Mouse (Mus musculus) forebrain, embryonic 16.5 days (tissue): ENCODE data around the gene Rhox13. TPM values are rescaled to one million over a fixed set of nuclear protein-coding genes. Genes with fewer than 3 reads are reported as not detected.

Source experiments
- polyA plus RNA-seq: library from polyadenylated mRNA; unstranded; fragments of >200 nt; fragmentation: Nextera tagmentation; extraction: Ambion mirVana; gene quantifications from 2 replicates; pipeline ENCODE4 v1.2.1, GENCODE M21; 2015

Gene Rhox13
- polyA plus RNA-seq, 1 experiment from 2014 or later = not detected

Other genes starting within 250 kb of the Rhox13 start
- not detected in 2 replicates for gene Rhox8, start 242.3 kb upstream of the Rhox13 start, polyA plus RNA-seq
- gene Rhox7b, start 224.0 kb upstream of the Rhox13 start, polyA plus RNA-seq = not detected in 2 replicates
- not detected in 2 replicates for gene Rhox9, start 219.4 kb upstream of the Rhox13 start, polyA plus RNA-seq
- not detected in 2 replicates for gene Btg1-ps1, start 102.4 kb upstream of the Rhox13 start, polyA plus RNA-seq
- not detected in 2 replicates for gene Btg1-ps2, start 78.1 kb upstream of the Rhox13 start, polyA plus RNA-seq
- not detected in 2 replicates for gene Rhox10, start 54.7 kb upstream of the Rhox13 start, polyA plus RNA-seq
- gene Rhox11, start 36.1 kb upstream of the Rhox13 start, polyA plus RNA-seq = not detected in 2 replicates
- gene Rhox12, start 10.3 kb upstream of the Rhox13 start, polyA plus RNA-seq = not detected in 2 replicates
- 4.6 and 6.1 TPM in 2 replicates for gene Zbtb33, start 68.6 kb downstream of the Rhox13 start, polyA plus RNA-seq
- 10.9 and 16.3 TPM in 2 replicates for gene Tmem255a, start 131.2 kb downstream of the Rhox13 start, polyA plus RNA-seq
- 0.11 TPM in 1 of 2 replicates, not detected in the other for gene Atp1b4, start 195.0 kb downstream of the Rhox13 start, polyA plus RNA-seq